Mouse (Mus musculus) embryonic facial prominence, embryonic 12.5 days (tissue): Measurements from ENCODE around the gene Gda. TPM values are rescaled to one million over a fixed set of nuclear protein-coding genes. Genes with fewer than 3 reads are reported as not detected.

Experiments
- ATAC-seq: fragments of 200-750 bp; cut with Nextera tagmentation; 2 replicates; pipeline ENCODE4 v1.8.0; 2017; ENCODE audit not compliant: insufficient number of reproducible peaks, insufficient read depth, low FRiP score, low TSS enrichment
- H3K27ac ChIP-seq: fragments of 300-500 bp; sonication (generic); 2 replicates; pipeline ENCODE4 v1.5.1; 2016; ENCODE audit warnings: mild to moderate bottlenecking
- H3K27me3 ChIP-seq: fragments of 300-500 bp; sonication (generic); 2 replicates; pipeline ENCODE4 v1.6.1; 2016; ENCODE audit warnings: mild to moderate bottlenecking, moderate library complexity
- H3K36me3 ChIP-seq: fragments of 300-500 bp; sonication (generic); 2 replicates; pipeline ENCODE4 v1.6.1; 2016; ENCODE audit warnings: mild to moderate bottlenecking
- H3K4me1 ChIP-seq: fragments of 300-500 bp; sonication (generic); 2 replicates; pipeline ENCODE4 v1.6.1; 2016
- H3K4me2 ChIP-seq: fragments of 300-500 bp; sonication (generic); replicated peaks from 2 replicates; pipeline ENCODE4 v1.6.1; 2016; ENCODE audit warnings: mild to moderate bottlenecking, moderate library complexity
- H3K4me3 ChIP-seq: fragments of 300-500 bp; sonication (generic); 2 replicates; pipeline ENCODE4 v1.5.1; 2016; ENCODE audit warnings: mild to moderate bottlenecking
- H3K9ac ChIP-seq: fragments of 300-500 bp; sonication (generic); 2 replicates; pipeline ENCODE4 v1.6.1; 2016; ENCODE audit warnings: mild to moderate bottlenecking, moderate library complexity
- H3K9me3 ChIP-seq: fragments of 300-500 bp; sonication (generic); 2 replicates; pipeline ENCODE4 v1.6.1; 2016; ENCODE audit warnings: mild to moderate bottlenecking, moderate library complexity
- WGBS: fragments of 180-500 bp; shearing (Covaris S2); methylation state at CpG from one replicate; pipeline ENCODE4 v1.1.7; 2016; 5-methylcytosine and 5-hydroxymethylcytosine counted together
- polyA plus RNA-seq: library from polyadenylated mRNA; unstranded; fragments of >200 nt; fragmentation: Nextera tagmentation; extraction: Ambion mirVana; gene quantifications from 2 replicates; pipeline ENCODE4 v1.2.1, GENCODE M21; 2016

Gene Gda
- polyA plus RNA-seq, 1 experiment from 2014 or later: 0.12 TPM

GRCm38 (mm10) chr19:21396364-21396763, 76.9 kb downstream of the Gda start:
- no peak for ATAC-seq
- Histone ChIP-seq H3K9ac (no peak overlapping the region), H3K4me3 (no peak overlapping the region), H3K27ac (no peak overlapping the region), H3K4me1 (no peaks in the 10 kb centered on the region), H3K9me3 (no peaks in the 10 kb centered on the region), H3K36me3 (no peaks in the 10 kb centered on the region), H3K27me3 (no peaks in the 10 kb centered on the region), H3K4me2 (no peak overlapping the region)
- WGBS: 89% methylated on average over 7 of the region's 7 CpGs

- Histone ChIP-seq H3K9ac (no peak overlapping the region), H3K9me3 (no peaks in the 10 kb centered on the region), H3K4me3 (no peak overlapping the region), H3K4me2 (no peak overlapping the region), H3K27me3 (no peaks in the 10 kb centered on the region), H3K4me1 (no peaks in the 10 kb centered on the region), H3K27ac (no peak overlapping the region), H3K36me3 (no peaks in the 10 kb centered on the region)
- ATAC-seq: no peak
- 83% methylated on average over 7 of the region's 7 CpGs for WGBS
Measured at GRCm38 (mm10) chr19:21390904-21391303, 82.3 kb downstream of the Gda start.

- H3K4me1 ChIP-seq: no peaks in the 10 kb centered on the region
- no peak overlapping the region for H3K4me2 ChIP-seq
- H3K9me3 ChIP-seq: no peaks in the 10 kb centered on the region
- no peak overlapping the region for H3K27ac ChIP-seq
- no peak overlapping the region for H3K4me3 ChIP-seq
- ATAC-seq: no peak
- 66% methylated on average over 2 of the region's 2 CpGs for WGBS
- no peaks in the 10 kb centered on the region for H3K27me3 ChIP-seq
- H3K36me3 ChIP-seq: no peaks in the 10 kb centered on the region
- H3K9ac ChIP-seq: no peak overlapping the region
Measured at GRCm38 (mm10) chr19:21386842-21387241, 86.4 kb downstream of the Gda start.

- no peak for ATAC-seq
- WGBS: 75% methylated on average over 3 of the region's 3 CpGs
- Histone ChIP-seq H3K4me1 (no peaks in the 10 kb centered on the region), H3K36me3 (no peaks in the 10 kb centered on the region), H3K4me2 (no peak overlapping the region), H3K27ac (no peak overlapping the region), H3K27me3 (no peaks in the 10 kb centered on the region), H3K9ac (no peak overlapping the region), H3K4me3 (no peak overlapping the region), H3K9me3 (no peaks in the 10 kb centered on the region)
Measured at GRCm38 (mm10) chr19:21384231-21384630, 89.0 kb downstream of the Gda start.

- Histone ChIP-seq H3K9me3 (no peaks in the 10 kb centered on the region), H3K9ac (no peak overlapping the region), H3K4me1 (no peaks in the 10 kb centered on the region), H3K4me2 (no peak overlapping the region), H3K4me3 (no peak overlapping the region), H3K36me3 (no peaks in the 10 kb centered on the region), H3K27me3 (no peaks in the 10 kb centered on the region), H3K27ac (no peak overlapping the region)
- no peak for ATAC-seq
- WGBS: 88% methylated on average over 6 of the region's 6 CpGs
Measured at GRCm38 (mm10) chr19:21383491-21384226, 89.6 kb downstream of the Gda start.

GRCm38 (mm10) chr19:21381696-21382095, 91.5 kb downstream of the Gda start:
- H3K27me3 ChIP-seq: no peaks in the 10 kb centered on the region
- no peak overlapping the region for H3K27ac ChIP-seq
- ATAC-seq: no peak
- no peaks in the 10 kb centered on the region for H3K9me3 ChIP-seq
- no peak overlapping the region for H3K4me2 ChIP-seq
- H3K4me3 ChIP-seq: no peak overlapping the region
- 54% methylated on average over 2 of the region's 2 CpGs for WGBS
- H3K9ac ChIP-seq: no peak overlapping the region
- no peaks in the 10 kb centered on the region for H3K36me3 ChIP-seq
- H3K4me1 ChIP-seq: no peaks in the 10 kb centered on the region

- H3K27ac ChIP-seq: no peak overlapping the region
- H3K4me2 ChIP-seq: no peak overlapping the region
- H3K4me3 ChIP-seq: no peak overlapping the region
- H3K4me1 ChIP-seq: no peaks in the 10 kb centered on the region
- no peaks in the 10 kb centered on the region for H3K27me3 ChIP-seq
- no peaks in the 10 kb centered on the region for H3K9me3 ChIP-seq
- WGBS: 92% methylated on average over 5 of the region's 5 CpGs
- no peaks in the 10 kb centered on the region for H3K36me3 ChIP-seq
- H3K9ac ChIP-seq: no peak overlapping the region
- ATAC-seq: no peak
Measured at GRCm38 (mm10) chr19:21379195-21379594, 94.0 kb downstream of the Gda start.

- no peaks in the 10 kb centered on the region for H3K36me3 ChIP-seq
- H3K4me2 ChIP-seq: no peak overlapping the region
- no peak overlapping the region for H3K9ac ChIP-seq
- H3K9me3 ChIP-seq: no peaks in the 10 kb centered on the region
- H3K4me3 ChIP-seq: no peak overlapping the region
- H3K27me3 ChIP-seq: no peaks in the 10 kb centered on the region
- ATAC-seq: no peak
- H3K4me1 ChIP-seq: no peaks in the 10 kb centered on the region
- H3K27ac ChIP-seq: no peak overlapping the region
- WGBS: 86% methylated on average over 4 of the region's 4 CpGs
Measured at GRCm38 (mm10) chr19:21376445-21377218, 96.6 kb downstream of the Gda start.

- Histone ChIP-seq H3K9me3 (no peaks in the 10 kb centered on the region), H3K27me3 (no peaks in the 10 kb centered on the region), H3K4me2 (no peak overlapping the region), H3K36me3 (no peaks in the 10 kb centered on the region), H3K9ac (no peak overlapping the region), H3K27ac (no peak overlapping the region), H3K4me3 (no peak overlapping the region), H3K4me1 (no peaks in the 10 kb centered on the region)
- 46% methylated on average over 11 of the region's 11 CpGs for WGBS
- 0 out of 2 replicates have a peak, but pooled peaks have one; percentile 62 for ATAC-seq
Measured at GRCm38 (mm10) chr19:21373073-21373755, 100.0 kb downstream of the Gda start.

- Histone ChIP-seq H3K9me3 (no peaks in the 10 kb centered on the region), H3K4me3 (no peak overlapping the region), H3K4me1 (no peaks in the 10 kb centered on the region), H3K9ac (no peak overlapping the region), H3K36me3 (no peaks in the 10 kb centered on the region), H3K27ac (no peak overlapping the region), H3K27me3 (no peaks in the 10 kb centered on the region), H3K4me2 (no peak overlapping the region)
- no peak for ATAC-seq
- 78% methylated on average over 12 of the region's 12 CpGs for WGBS
Measured at GRCm38 (mm10) chr19:21372395-21373072, 100.7 kb downstream of the Gda start.

- no peak for ATAC-seq
Measured at GRCm38 (mm10) chr19:21371337-21371736, 101.9 kb downstream of the Gda start.

More at GRCm38 (mm10) chr19:21371337-21371736, 101.9 kb downstream of the Gda start:
- Histone ChIP-seq H3K36me3 (no peaks in the 10 kb centered on the region), H3K9me3 (no peaks in the 10 kb centered on the region), H3K27me3 (no peaks in the 10 kb centered on the region), H3K4me1 (no peaks in the 10 kb centered on the region), H3K9ac (no peak overlapping the region), H3K4me2 (no peak overlapping the region), H3K27ac (no peak overlapping the region), H3K4me3 (no peak overlapping the region)
- WGBS: 55% methylated on average over 2 of the region's 2 CpGs
